Mouse (Mus musculus): ENCODE data around the gene Lef1.

Lef1 gene

GRCm38 (mm10) chr3:131254991-131255390 is 144.7 kb downstream of the Lef1 start:
- no peak for DNase-seq

DNA sequence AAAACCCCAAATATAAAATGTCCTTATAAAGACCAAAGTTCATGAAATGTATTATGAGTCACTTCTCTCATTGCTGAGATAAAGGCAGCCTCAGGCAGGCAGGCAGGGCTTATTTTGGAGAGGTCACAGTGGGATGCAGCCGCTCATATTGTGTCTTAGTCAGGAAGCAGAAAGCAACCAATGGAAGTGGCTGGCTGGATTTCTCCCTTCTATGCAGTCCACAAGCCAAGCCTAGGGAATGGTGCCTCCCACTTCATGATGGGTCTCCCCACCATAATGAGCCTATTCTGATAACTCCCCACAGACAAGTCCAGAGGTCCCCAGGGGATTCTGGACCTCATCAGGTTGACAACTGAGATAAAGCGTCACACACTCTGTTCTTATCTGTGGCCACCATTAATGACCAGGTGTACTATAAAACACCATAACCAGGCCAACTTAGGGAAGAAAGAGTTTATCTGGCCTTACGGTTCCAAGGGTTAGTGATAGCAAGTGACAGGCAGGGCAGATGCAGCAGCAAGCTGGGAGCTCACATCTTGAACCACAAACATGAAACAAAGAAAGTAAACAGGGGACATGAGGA is 145.2 kb downstream of the Lef1 start:
- DNase-seq: no peak

DNA sequence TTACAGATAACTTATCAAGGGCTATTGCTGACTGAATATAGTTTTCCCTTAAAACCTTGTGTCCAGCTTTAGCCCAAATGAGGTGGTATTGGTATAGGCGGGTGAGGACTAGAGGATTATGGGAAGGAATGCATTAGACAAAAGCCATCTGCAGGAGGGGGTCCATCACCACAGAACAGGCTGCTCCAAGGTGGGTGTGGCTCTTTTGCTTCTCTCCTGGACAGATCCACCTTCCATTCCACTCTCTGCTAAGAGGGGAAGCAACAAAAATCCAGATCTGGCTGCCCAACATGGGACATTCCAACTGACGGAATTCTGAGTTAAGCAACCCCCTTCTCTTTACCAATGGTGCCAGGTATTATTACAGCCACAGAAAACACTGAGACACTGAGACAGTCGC is 148.7 kb downstream of the Lef1 start:
- no peak for DNase-seq

DNA sequence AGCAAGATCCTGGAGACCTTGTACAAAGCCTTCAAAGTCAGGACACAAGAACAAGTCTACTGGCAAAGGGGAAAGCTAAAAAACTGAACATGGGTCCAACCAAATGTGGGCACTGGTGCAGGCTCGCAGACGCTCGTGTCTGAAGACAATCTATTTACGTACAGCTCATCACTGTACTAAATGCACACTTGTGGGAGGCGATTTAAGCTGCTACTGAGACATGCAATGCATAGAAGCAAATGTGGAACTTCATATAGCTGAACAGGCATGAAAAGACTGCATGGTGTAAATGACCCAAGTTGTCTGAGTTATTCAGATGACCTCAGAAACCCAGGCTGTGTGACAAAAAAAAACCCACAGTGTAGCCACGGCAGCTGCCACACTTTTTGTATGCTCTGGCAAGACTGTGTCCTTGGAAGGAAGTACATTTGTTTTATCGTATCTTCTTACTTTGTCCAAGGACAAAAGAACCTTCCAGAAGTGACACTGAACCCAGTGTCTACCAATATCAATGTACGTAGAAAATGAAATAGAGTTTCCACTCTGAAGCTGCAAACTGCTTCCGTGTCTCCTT is 149.2 kb downstream of the Lef1 start:
- no peak for DNase-seq

- DNase-seq: no peak
These were observed 150.1 kb downstream of the Lef1 start for GRCm38 (mm10) chr3:131260418-131260817.

GRCm38 (mm10) chr3:131263766-131264486 is 153.7 kb downstream of the Lef1 start:
- peak; percentile 34 for DNase-seq

GRCm38 (mm10) chr3:131265516-131265915 is 155.2 kb downstream of the Lef1 start:
- no peak for DNase-seq

DNA sequence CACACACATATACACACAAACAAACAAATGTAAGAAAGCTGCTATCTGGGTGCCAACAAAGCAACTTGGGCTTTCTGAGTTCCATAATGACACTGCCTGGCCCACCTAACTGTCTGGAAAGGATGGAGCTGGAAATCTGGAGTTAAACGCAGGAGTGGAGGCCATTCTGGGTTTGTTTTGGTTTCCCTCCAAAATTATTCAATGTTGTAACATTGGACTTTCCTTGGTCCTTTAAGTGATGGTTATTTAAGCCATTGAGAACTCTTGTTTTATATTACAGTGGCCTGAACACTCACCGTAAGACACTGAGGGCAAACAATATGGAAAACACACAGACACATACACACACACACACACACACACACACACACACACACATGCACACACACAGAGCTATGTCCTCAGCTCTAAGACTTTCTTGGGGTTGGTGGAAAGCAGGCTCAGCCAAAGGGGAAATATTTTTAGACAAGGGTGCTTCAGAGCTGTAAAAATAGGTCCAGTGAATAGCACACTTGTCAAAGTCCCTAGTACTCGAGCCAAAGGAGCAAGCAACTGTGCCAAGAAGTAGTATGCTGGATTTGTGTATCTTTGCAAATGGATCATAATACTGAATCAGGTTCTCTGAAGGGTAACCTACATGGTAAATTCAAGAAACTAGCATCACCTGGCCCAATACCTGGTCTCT is 156.2 kb downstream of the Lef1 start:
- DNase-seq: no peak

DNA sequence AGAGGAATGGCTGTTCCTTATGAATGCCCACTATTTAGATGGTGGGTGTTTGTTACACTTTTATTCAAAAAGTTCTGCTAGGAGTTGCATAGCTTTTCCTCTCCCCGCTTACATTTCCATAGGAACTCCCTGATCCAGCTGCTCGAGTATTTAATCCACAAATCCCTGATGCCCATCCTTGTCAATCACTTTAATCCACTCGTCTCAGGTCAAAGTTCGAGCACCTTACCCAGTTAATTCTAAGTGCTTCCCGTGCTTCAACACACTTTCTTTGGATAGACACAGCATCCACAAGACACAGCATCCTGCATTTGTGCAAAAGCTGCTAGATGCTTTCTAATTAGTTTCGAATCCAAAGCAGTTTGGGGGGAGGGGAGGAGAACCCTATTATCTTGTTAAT is 160.1 kb downstream of the Lef1 start:
- peak; percentile 14 for DNase-seq

- DNase-seq: peak; percentile 83
These were observed 160.9 kb downstream of the Lef1 start for GRCm38 (mm10) chr3:131271157-131271556.

- peak; percentile 91 for DNase-seq
These were observed 161.5 kb downstream of the Lef1 start, which contains the start of gene Hadh for GRCm38 (mm10) chr3:131271559-131272373. Gene Hadh, minus strand, starts transcription at chr3:131272101.

GRCm38 (mm10) chr3:131272374-131273100 is 162.3 kb downstream of the Lef1 start:
- DNase-seq: peak; percentile 28
